Mouse (Mus musculus) midbrain, embryonic 15.5 days (tissue): ENCODE results near the gene Olfr342. TPM values are rescaled to one million over a fixed set of nuclear protein-coding genes. Genes with fewer than 3 reads are reported as not detected.

ENCODE experiments used
- ATAC-seq: fragments of 200-750 bp; cut with Nextera tagmentation; replicated peaks from 2 replicates; pipeline ENCODE4 v1.8.0; 2017; ENCODE audit warnings: moderate TSS enrichment
- H3K27ac ChIP-seq: fragments of 300-500 bp; sonication (generic); 2 replicates; pipeline ENCODE4 v1.5.1; 2015; ENCODE audit warnings: mild to moderate bottlenecking, inconsistent platforms
- H3K27me3 ChIP-seq: fragments of 300-500 bp; sonication (generic); replicated peaks from 2 replicates; pipeline ENCODE4 v1.6.1; 2015; ENCODE audit warnings: inconsistent platforms
- H3K36me3 ChIP-seq: fragments of 300-500 bp; sonication (generic); replicated peaks from 2 replicates; pipeline ENCODE4 v1.6.1; 2015; ENCODE audit warnings: inconsistent platforms
- H3K4me1 ChIP-seq: fragments of 300-500 bp; sonication (generic); 2 replicates; pipeline ENCODE4 v1.6.1; 2015; ENCODE audit warnings: inconsistent platforms
- H3K4me2 ChIP-seq: fragments of 300-500 bp; sonication (generic); 2 replicates; pipeline ENCODE4 v1.6.1; 2015; ENCODE audit warnings: inconsistent platforms, mild to moderate bottlenecking, moderate library complexity
- H3K4me3 ChIP-seq: fragments of 300-500 bp; sonication (generic); 2 replicates; pipeline ENCODE4 v1.5.1; 2015; ENCODE audit warnings: mild to moderate bottlenecking, inconsistent platforms
- H3K9ac ChIP-seq: fragments of 300-500 bp; sonication (generic); 2 replicates; pipeline ENCODE4 v1.6.1; 2015; ENCODE audit warnings: mild to moderate bottlenecking, inconsistent platforms
- H3K9me3 ChIP-seq: fragments of 300-500 bp; sonication (generic); 2 replicates; pipeline ENCODE4 v1.6.1; 2016; ENCODE audit warnings: inconsistent platforms
- WGBS: fragments of 180-500 bp; shearing (Covaris S2); methylation state at CpG from one replicate; pipeline ENCODE4 v1.1.7; 2015; ENCODE audit warnings: mixed read lengths; 5-methylcytosine and 5-hydroxymethylcytosine counted together
- polyA plus RNA-seq: library from polyadenylated mRNA; unstranded; fragments of >200 nt; fragmentation: Nextera tagmentation; extraction: Ambion mirVana; gene quantifications from 2 replicates; pipeline ENCODE4 v1.2.1, GENCODE M21; 2015

Olfr342 gene
- not detected in 2 replicates for polyA plus RNA-seq

DNA sequence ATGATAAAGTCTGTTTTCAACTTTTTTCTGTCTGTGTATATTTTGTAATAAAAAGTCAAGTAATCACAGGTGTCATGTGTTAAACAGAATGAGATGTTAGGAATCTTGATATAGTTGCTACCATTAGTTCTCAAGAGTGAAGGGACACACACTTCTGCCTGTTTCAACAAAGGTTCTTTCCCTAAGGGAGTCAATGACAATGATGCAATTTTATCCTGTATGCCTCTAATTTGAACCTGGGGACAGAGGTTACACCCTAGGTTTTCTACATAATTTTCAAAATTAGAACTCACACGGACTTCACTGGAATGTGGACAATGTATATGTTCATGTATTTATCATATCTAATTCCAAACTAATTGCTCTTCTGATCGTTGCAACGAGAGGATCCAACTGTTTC lies at the start of gene Olfr342:
TSS of gene Olfr342 (plus strand) at position 301 of the 400 bp plus-strand sequence.
- 68% methylated on average over 3 of the region's 3 CpGs for WGBS
- ATAC-seq, result no peak

DNA sequence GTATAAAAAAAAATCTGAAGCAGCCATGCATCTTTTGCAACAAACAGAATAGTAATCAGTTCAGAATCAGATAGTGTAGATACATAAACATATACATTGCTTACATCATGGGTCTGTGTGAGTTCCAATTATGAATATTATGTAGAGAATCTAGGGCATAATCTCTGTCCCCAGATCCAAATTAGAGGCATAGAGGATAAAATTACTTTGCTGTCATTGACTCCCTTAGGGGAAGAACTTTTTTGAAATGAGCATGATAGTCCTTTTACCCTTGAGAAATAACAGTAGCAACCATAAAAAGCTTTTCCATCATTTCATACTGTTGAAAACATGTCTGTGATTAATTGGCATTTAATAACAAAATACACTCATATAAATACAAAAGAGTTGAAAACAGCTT lies 42.4 kb upstream of the Olfr342 start, which contains the start of gene Olfr341:
TSS of gene Olfr341 (minus strand) at position 101 of the 400 bp plus-strand sequence.
- Histone ChIP-seq H3K27me3 (no peaks in the 10 kb centered on the region), H3K36me3 (no peaks in the 10 kb centered on the region), H3K27ac (no peak within 1 kb of the TSS), H3K9ac (no peak within 1 kb of the TSS), H3K9me3 (no peaks in the 10 kb centered on the region), H3K4me3 (no peak within 1 kb of the TSS), H3K4me1 (no peaks in the 10 kb centered on the region), H3K4me2 (no peak within 1 kb of the TSS)
- ATAC-seq, result no peak

More for the DNA sequence above, at the start of gene Olfr342:
- no peak within 1 kb of the TSS for H3K9ac ChIP-seq
- H3K4me1 ChIP-seq, result no peaks in the 10 kb centered on the region
- H3K9me3 ChIP-seq, result peaks cover 9% of the 10 kb centered on the region; the same call in 1 of the 2 replicates
- H3K27ac ChIP-seq, result no peak within 1 kb of the TSS
- H3K27me3 ChIP-seq, result no peaks in the 10 kb centered on the region
- no peak within 1 kb of the TSS for H3K4me2 ChIP-seq
- no peaks in the 10 kb centered on the region for H3K36me3 ChIP-seq
- no peak within 1 kb of the TSS for H3K4me3 ChIP-seq

DNA sequence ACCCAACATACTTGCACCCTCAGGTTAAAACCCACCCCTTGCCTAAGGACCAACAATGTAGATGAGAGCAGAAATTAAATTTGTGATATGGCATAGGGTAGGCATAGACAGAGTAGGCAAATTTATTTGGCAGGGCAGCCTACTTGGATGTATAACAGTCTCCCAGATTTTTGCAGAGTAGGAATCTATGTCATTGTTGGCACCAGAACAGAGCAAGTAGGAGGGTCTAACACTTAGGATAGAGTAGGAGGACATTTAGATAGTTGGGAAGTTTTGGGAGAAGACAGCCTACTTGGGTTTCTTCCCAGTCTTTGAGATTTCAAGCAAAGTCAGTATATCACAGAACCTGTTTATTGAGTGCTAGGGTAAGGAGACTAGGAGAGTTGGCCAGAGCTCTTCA lies 40.4 kb downstream of the Olfr342 start:
- Histone ChIP-seq H3K4me1 (no peaks in the 10 kb centered on the region), H3K4me3 (no peak overlapping the region), H3K36me3 (no peaks in the 10 kb centered on the region), H3K4me2 (no peak overlapping the region), H3K9ac (no peak overlapping the region), H3K27me3 (no peaks in the 10 kb centered on the region), H3K9me3 (no peaks in the 10 kb centered on the region; the same call in 1 of the 2 replicates), H3K27ac (no peak overlapping the region)
- ATAC-seq, result no peak

DNA sequence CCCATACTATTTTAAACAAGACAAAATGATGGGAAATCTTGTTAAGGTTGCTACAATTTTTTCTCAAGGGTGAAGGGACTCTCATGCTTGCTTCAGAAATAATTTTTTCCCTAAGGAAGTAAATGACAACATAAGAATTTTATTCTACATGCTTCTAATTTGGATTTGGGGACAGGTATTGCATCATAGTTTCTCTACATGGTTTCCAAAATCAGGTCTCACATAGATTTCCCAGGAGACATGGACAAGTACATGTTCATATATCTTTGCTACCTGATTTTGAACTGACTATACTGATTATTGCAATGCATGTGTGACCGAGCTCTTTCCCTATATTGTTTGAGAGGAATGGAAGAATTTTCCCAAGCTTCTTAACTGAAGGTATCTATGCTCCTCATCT lies 41.6 kb downstream of the Olfr342 start, which contains the start of gene Olfr344:
TSS of gene Olfr344 (plus strand) at position 301 of the 400 bp plus-strand sequence.
- WGBS, result 82% methylated on average over 1 of the region's 1 CpGs
- H3K9me3 ChIP-seq, result no peaks in the 10 kb centered on the region; the same call in 1 of the 2 replicates
- H3K27ac ChIP-seq, result no peak within 1 kb of the TSS
- no peak for ATAC-seq
- H3K4me2 ChIP-seq, result no peak within 1 kb of the TSS
- no peaks in the 10 kb centered on the region for H3K27me3 ChIP-seq
- H3K4me1 ChIP-seq, result no peaks in the 10 kb centered on the region
- H3K4me3 ChIP-seq, result no peak within 1 kb of the TSS
- no peaks in the 10 kb centered on the region for H3K36me3 ChIP-seq
- H3K9ac ChIP-seq, result no peak within 1 kb of the TSS

DNA sequence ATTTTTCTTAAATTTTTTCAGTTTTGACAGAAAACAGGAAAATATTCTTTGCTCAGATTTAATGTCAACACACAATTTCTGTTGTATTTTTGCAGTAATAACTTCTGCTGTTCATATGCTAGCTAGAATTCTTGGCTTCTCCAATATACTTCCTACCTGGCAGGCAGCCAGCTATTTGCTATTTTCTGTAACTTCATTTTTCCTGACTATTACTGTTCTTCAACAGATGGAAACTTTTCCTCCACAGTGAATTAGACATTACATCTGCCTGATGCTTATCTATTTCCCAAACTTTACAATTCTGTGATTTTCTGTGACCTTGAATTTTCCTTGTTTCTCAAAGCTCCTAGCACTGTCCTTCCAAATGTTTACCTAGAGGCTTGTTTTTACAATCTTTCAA lies 42.2 kb downstream of the Olfr342 start:
- Histone ChIP-seq H3K27me3 (no peaks in the 10 kb centered on the region), H3K36me3 (no peaks in the 10 kb centered on the region), H3K9ac (no peak overlapping the region), H3K4me1 (no peaks in the 10 kb centered on the region), H3K4me2 (no peak overlapping the region), H3K27ac (no peak overlapping the region), H3K4me3 (no peak overlapping the region), H3K9me3 (no peaks in the 10 kb centered on the region)
- ATAC-seq, result no peak

DNA sequence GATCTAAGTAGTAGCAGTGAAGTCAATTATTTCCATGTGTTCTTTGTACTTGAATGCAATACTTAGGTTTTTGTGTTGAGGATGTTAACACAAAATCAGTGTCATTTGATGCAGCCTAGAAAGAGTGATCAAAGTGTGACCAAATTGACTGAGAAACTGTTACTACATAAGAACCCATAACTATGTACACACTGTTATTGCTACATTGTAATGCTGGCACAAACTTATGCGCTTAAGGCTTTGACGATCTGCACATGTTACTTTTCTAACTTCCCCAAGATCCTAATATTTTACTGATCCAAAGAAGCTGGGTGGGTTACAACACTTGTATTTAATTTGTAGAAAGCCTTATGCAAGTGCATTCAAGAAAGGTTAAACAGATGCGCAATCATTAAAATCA lies 43.0 kb downstream of the Olfr342 start:
- Histone ChIP-seq H3K4me1 (no peaks in the 10 kb centered on the region), H3K9ac (no peak overlapping the region), H3K27ac (no peak overlapping the region), H3K36me3 (no peaks in the 10 kb centered on the region), H3K9me3 (no peaks in the 10 kb centered on the region), H3K27me3 (no peaks in the 10 kb centered on the region), H3K4me2 (no peak overlapping the region), H3K4me3 (no peak overlapping the region)
- ATAC-seq, result no peak
- WGBS, result 93% methylated on average over 3 of the region's 3 CpGs

Other genes starting within 250 kb of the Olfr342 start
- not detected in 2 replicates for gene Olfr338, start 151.5 kb upstream of the Olfr342 start, polyA plus RNA-seq
- not detected in 2 replicates for gene Olfr339, start 106.1 kb upstream of the Olfr342 start, polyA plus RNA-seq
- not detected in 2 replicates for gene Olfr340, start 72.4 kb upstream of the Olfr342 start, polyA plus RNA-seq
- not detected in 2 replicates for gene Olfr341, start 42.5 kb upstream of the Olfr342 start, polyA plus RNA-seq
- not detected in 2 replicates for gene Olfr344, start 41.7 kb downstream of the Olfr342 start, polyA plus RNA-seq
- gene Olfr345, start 115.0 kb downstream of the Olfr342 start, polyA plus RNA-seq, result not detected in 2 replicates
- not detected in 2 replicates for gene Olfr346, start 160.8 kb downstream of the Olfr342 start, polyA plus RNA-seq
- gene Olfr347, start 206.9 kb downstream of the Olfr342 start, polyA plus RNA-seq, result not detected in 2 replicates